Mouse (Mus musculus) brain, embryonic 14.5 days (tissue): ENCODE results near the gene Sat2. TPM values are rescaled to one million over a fixed set of nuclear protein-coding genes. Genes with fewer than 3 reads are reported as not detected.

Experiments used
- DNase-seq: peaks from one replicate; pipeline ENCODE4 v3.0.0-alpha.2; 2011; ENCODE audit warnings: low read depth
- CTCF ChIP-seq: fragments of 200-500 bp; IDR thresholded peaks from 2 replicates; pipeline ENCODE4 v1.5.1; 2012; ENCODE audit warnings: inconsistent platforms, mild to moderate bottlenecking, moderate library complexity, borderline replicate concordance; ENCODE audit not compliant: insufficient read depth, insufficient read length; ENCODE audit errors: extremely low read depth
- POLR2A ChIP-seq: fragments of 200-500 bp; IDR thresholded peaks from 2 replicates; pipeline ENCODE4 v1.6.1; 2012; ENCODE audit warnings: mild to moderate bottlenecking, inconsistent platforms, borderline replicate concordance; ENCODE audit not compliant: poor library complexity, insufficient read depth, insufficient read length, severe bottlenecking; ENCODE audit errors: extremely low read depth
- polyA plus RNA-seq: library from polyadenylated mRNA; depleted of rRNA; stranded (reverse); fragments of >200 nt; gene quantifications from 2 replicates; pipeline ENCODE4 v1.2.3, GENCODE M21; 2012; rRNA removed

Sat2 gene
- polyA plus RNA-seq, 1 experiment: 13.7 TPM

DNA sequence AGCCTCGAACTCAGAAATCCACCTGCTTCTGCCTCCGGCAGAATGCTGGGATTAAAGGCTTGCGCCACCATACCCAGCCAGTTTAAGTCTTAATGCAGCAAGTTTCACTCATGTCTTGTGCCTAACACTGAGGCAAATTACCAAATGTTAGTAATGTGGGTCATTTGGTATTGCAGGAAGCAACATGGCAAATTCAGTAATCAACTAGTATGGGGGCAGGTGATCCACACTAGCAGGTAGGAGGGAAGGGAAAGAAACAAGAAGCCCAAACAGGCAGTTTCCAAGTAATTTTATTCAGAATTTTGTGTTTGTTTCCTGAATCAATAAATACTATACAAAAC, 44.8 kb downstream of the Sat2 start:
- TF ChIP-seq CTCF: no peak
- TF ChIP-seq POLR2A: no peak
- DNase-seq: no peak

DNA sequence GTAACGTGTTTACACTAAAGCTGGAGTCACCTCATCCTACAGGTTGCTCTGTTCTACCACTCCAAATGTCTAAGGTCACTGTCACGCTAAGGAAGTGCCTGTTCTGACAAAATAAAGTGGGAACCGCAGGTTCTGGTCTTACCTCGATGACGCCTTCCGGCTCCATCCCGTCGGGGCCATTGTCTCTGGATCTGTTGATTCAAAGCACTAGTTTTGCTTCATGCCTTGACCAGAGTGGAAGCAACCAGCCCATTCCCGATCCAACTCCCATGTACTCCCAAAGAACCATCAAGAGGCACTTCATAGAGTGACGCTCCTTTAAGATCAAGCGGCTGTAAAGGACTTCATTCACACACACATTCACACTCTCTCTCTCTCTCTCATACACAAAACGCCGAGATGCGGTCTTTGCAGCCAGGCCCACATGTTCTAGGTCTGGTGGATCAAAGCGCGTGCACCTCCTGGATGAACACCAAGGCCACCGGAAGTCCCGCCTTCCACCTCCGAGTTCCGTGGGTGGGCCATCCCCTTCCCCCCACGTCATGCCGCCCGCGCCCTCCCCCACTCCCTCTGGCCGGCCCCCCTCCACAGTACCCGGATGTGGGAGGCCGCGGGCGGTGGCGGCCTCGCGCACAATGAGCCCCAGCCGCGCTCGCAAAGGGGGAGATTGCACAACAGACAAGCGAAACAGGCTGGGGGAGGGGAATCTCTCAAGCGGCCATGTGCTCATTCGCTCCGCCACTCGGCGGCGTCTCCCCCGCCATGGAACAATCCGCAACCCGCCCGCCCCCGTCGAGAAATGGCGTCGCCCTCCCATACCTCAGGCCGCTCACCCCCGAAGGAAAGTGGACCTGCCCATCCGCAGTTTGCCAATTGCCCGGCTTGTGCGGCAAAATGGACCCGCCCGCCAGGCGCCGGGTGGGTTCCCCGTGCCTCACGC, 49.2 kb downstream of the Sat2 start:
- DNase-seq: peak; percentile 98

DNA sequence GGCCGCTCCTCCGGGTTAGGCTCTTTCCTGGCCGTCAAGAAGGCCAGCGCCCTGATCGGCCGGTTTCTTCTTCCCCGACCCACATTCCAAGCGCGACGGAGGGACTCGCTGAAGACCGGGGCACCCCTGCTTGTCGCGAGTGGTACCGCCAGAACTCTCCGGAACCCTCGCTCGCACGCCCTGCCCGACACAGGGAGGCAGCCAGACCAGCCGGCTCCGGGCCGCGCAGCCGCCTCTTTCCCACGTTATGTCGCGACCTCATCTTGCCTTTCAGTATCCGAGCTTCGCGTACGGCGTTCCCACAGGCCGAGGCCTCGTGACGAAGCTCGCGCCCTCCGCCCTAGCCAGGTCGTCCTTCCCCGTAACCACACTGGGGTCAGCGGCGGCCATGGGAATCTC, 49.9 kb downstream of the Sat2 start:
- DNase-seq: no peak
- TF ChIP-seq POLR2A: no peak
- TF ChIP-seq CTCF: no peak

More for the DNA sequence above, 49.2 kb downstream of the Sat2 start:
- TF ChIP-seq CTCF (no peak), POLR2A (peak; percentile 49; the same call in 1 of the 2 replicates)

DNA sequence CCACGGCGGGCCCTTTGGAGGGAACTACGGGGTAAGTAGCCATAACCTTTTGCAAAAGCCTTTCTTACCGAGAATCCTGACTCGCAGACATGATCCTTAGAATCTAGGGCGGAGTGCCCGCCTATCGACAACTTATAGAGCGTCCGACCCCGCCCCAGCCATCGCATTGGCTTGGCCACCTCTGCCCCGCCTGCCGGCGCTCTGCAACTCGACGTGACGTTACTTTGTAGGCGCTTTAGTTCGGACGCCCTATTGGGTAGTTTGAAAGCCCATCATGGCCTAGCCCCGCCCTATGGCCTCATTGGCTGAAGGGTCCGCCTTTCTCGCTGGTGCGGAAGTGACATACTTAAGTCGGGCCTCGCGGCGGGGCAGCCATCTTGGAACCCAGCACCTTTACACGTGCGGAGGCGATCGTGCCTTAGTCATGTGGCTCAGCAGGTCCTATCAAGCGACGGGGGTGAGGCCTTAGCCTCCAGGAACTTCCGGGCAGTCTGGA, 50.4 kb downstream of the Sat2 start, which contains the start of gene Eif4a1:
Eif4a1 (minus strand) TSS at position 213 of the 496 bp plus-strand sequence.
- TF ChIP-seq POLR2A (peak; percentile 80; the same call in 1 of the 2 replicates), CTCF (no peak)
- DNase-seq: peak; percentile 100

Other genes starting within 250 kb of the Sat2 start
- 84.1 and 111 TPM in 2 replicates for gene Naa38, start 226.5 kb upstream of the Sat2 start, polyA plus RNA-seq
- 26.7 and 28.7 TPM in 2 replicates for gene Cyb5d1, start 226.4 kb upstream of the Sat2 start, polyA plus RNA-seq
- 5.7 TPM in 2 replicates for gene Tmem88, start 223.8 kb upstream of the Sat2 start, polyA plus RNA-seq
- gene Kdm6b, start 208.3 kb upstream of the Sat2 start, polyA plus RNA-seq: 12.4 and 38.7 TPM in 2 replicates
- 4.7 and 5.2 TPM in 2 replicates for gene Dnah2, start 72.9 kb upstream of the Sat2 start, polyA plus RNA-seq
- gene Efnb3, start 61.8 kb upstream of the Sat2 start, polyA plus RNA-seq: 187 and 206 TPM in 2 replicates
- 20.9 and 27.0 TPM in 2 replicates for gene Wrap53, start 41.8 kb upstream of the Sat2 start, polyA plus RNA-seq
- 93.6 and 131 TPM in 2 replicates for gene Trp53, start 41.7 kb upstream of the Sat2 start, polyA plus RNA-seq
- gene Atp1b2, start 16.1 kb upstream of the Sat2 start, polyA plus RNA-seq: 44.3 and 74.7 TPM in 2 replicates
- gene Shbg, start 4.1 kb upstream of the Sat2 start, polyA plus RNA-seq: 0.08 TPM in 1 of 2 replicates, not detected in the other
- 129 and 151 TPM in 2 replicates for gene Fxr2, start 11.0 kb downstream of the Sat2 start, polyA plus RNA-seq
- 0.42 TPM in 1 of 2 replicates, not detected in the other for gene Sox15, start 33.3 kb downstream of the Sat2 start, polyA plus RNA-seq
- gene Mpdu1, start 40.6 kb downstream of the Sat2 start, polyA plus RNA-seq: 133 and 185 TPM in 2 replicates
- gene Cd68, start 44.1 kb downstream of the Sat2 start, polyA plus RNA-seq: 7.8 and 10.8 TPM in 2 replicates
- 894 and 1,040 TPM in 2 replicates for gene Eif4a1, start 50.4 kb downstream of the Sat2 start, polyA plus RNA-seq
- 139 and 167 TPM in 2 replicates for gene Senp3, start 60.1 kb downstream of the Sat2 start, polyA plus RNA-seq
- 0.55 and 0.71 TPM in 2 replicates for gene Tnfsf13, start 63.8 kb downstream of the Sat2 start, polyA plus RNA-seq
- 5.3 and 6.0 TPM in 2 replicates for gene Tnfsf12, start 73.8 kb downstream of the Sat2 start, polyA plus RNA-seq
- 0.77 and 1.2 TPM in 2 replicates for gene Tnfsfm13, start 74.1 kb downstream of the Sat2 start, polyA plus RNA-seq
- gene Polr2a, start 136.6 kb downstream of the Sat2 start, polyA plus RNA-seq: 35.8 and 71.0 TPM in 2 replicates
- 0.68 and 1.1 TPM in 2 replicates for gene Slc35g3, start 139.9 kb downstream of the Sat2 start, polyA plus RNA-seq
- 10.0 and 12.1 TPM in 2 replicates for gene Zbtb4, start 143.9 kb downstream of the Sat2 start, polyA plus RNA-seq
- 3.0 and 4.2 TPM in 2 replicates for gene Chrnb1, start 173.9 kb downstream of the Sat2 start, polyA plus RNA-seq
- 20.4 and 20.9 TPM in 2 replicates for gene Fgf11, start 179.8 kb downstream of the Sat2 start, polyA plus RNA-seq
- 0.30 and 0.36 TPM in 2 replicates for gene Tmem102, start 183.6 kb downstream of the Sat2 start, polyA plus RNA-seq
- not detected in 2 replicates for gene Gm39566, start 193.3 kb downstream of the Sat2 start, polyA plus RNA-seq
- gene Spem2, start 196.4 kb downstream of the Sat2 start, polyA plus RNA-seq: not detected in 2 replicates
- 1.3 and 1.4 TPM in 2 replicates for gene Spem1, start 200.2 kb downstream of the Sat2 start, polyA plus RNA-seq
- gene Nlgn2, start 215.8 kb downstream of the Sat2 start, polyA plus RNA-seq: 123 and 183 TPM in 2 replicates
- 167 and 271 TPM in 2 replicates for gene Tmem256, start 216.5 kb downstream of the Sat2 start, polyA plus RNA-seq
- 86.3 and 105 TPM in 2 replicates for gene Plscr3, start 224.4 kb downstream of the Sat2 start, polyA plus RNA-seq
- 0.18 and 0.29 TPM in 2 replicates for gene Tnk1, start 236.7 kb downstream of the Sat2 start, polyA plus RNA-seq